Mouse (Mus musculus) gastrocnemius, adult 2 months (tissue): ENCODE measurements around the gene Zdhhc20. TPM values are rescaled to one million over a fixed set of nuclear protein-coding genes. Genes with fewer than 3 reads are reported as not detected.
"Not testable (repeated sequence)": the region's sequence is repeated elsewhere in the genome, so short reads cannot be mapped to it uniquely, and the experiment has no call there.

Source experiments
- DNase-seq: peaks from one replicate; pipeline ENCODE4 v3.0.0; 2022
- H3K27ac ChIP-seq: fragments of 200-600 bp; 2 replicates; pipeline ENCODE4 v1.8.1; 2022; ENCODE audit warnings: mild to moderate bottlenecking
- H3K4me3 ChIP-seq: fragments of 200-600 bp; 2 replicates; pipeline ENCODE4 v1.8.1; 2022; ENCODE audit warnings: mild to moderate bottlenecking, moderate library complexity
- CTCF ChIP-seq: fragments of 200-600 bp; IDR thresholded peaks from 2 replicates; pipeline ENCODE4 v1.8.1; 2022; ENCODE audit warnings: antibody characterized with exemption, mild to moderate bottlenecking, moderate library complexity
- intact Hi-C: fragments of 180-260 bp; cut with DNase I; formaldehyde crosslinking; loops from one replicate; pipeline ENCODE4 v1.15.1; 2025
- total RNA-seq, 2 experiments: library from RNA; stranded (reverse); gene quantifications; 2 replicates each; pipeline ENCODE4 v1.2.3; 2021

The Zdhhc20 gene
- total RNA-seq, 2 experiments from 2014 or later: 3.6 to 5.1 TPM

- TF ChIP-seq CTCF: no peak
- intact Hi-C loops: no loop called here
Measured at GRCm38 (mm10) chr14:57882720-57883119, 7.4 kb downstream of the Zdhhc20 start.

GRCm38 (mm10) chr14:57881793-57882192 is 8.3 kb downstream of the Zdhhc20 start:
- intact Hi-C loops: no loop called here
- Histone ChIP-seq H3K27ac (peak overlapping the region; percentile 66), H3K4me3 (peak overlapping the region; percentile 7; the same call in 1 of the 2 replicates)
- TF ChIP-seq CTCF: peak; percentile 39
- peak; percentile 88 for DNase-seq

More at GRCm38 (mm10) chr14:57882720-57883119, 7.4 kb downstream of the Zdhhc20 start:
- Histone ChIP-seq H3K4me3 (no peak overlapping the region), H3K27ac (no peak overlapping the region)
- DNase-seq: no peak

DNA sequence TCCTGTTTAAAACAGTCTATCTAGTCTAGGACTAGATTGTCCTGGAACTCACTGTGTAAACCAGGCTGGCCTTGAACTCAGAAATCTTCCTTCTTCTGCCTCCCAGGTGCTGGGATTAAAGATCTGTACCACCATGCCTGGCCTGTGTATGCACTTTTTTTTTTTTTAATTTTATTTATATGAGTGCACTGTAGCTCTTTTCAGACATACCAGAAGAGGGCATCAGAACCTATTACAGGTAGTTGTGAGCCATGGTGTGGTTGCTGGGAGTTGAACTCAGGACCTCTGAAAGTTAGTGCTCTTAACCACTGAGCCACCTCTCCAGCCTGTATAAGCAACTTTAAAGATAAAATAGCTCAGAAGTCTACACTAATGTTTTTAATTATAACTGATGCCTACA is 9.0 kb downstream of the Zdhhc20 start:
- Histone ChIP-seq H3K4me3 (no peak overlapping the region), H3K27ac (no peak overlapping the region)
- DNase-seq: no peak
- intact Hi-C loops: no loop called here
- TF ChIP-seq CTCF: no peak; the same call in 1 of the 2 replicates

DNA sequence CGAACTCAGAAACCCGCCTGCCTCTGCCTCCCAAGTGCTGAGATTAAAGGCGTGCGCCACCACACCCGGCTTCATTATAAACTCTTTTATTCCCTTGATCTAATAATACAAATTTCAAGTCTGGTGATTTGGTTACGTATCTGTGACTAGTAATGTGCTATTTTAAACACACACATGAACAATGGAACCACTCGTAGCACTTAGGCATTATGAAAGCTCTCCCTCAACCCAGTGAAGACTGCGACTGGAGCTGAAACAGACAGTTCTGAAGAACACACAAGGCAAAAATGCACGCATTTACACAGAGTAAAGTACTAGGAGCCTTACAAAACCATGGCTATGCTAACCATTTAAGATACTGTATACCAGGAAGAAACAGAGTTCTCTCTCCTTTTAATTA is 12.2 kb downstream of the Zdhhc20 start:
- H3K27ac ChIP-seq: no peak overlapping the region
- TF ChIP-seq CTCF: no peak
- no peak overlapping the region for H3K4me3 ChIP-seq
- intact Hi-C loops: no loop called here
- DNase-seq: no peak

GRCm38 (mm10) chr14:57866676-57867276 is 23.3 kb downstream of the Zdhhc20 start:
- intact Hi-C loops: no loop called here
- no peak overlapping the region for H3K4me3 ChIP-seq
- no peak for DNase-seq
- no peak overlapping the region for H3K27ac ChIP-seq
- TF ChIP-seq CTCF: no peak

DNA sequence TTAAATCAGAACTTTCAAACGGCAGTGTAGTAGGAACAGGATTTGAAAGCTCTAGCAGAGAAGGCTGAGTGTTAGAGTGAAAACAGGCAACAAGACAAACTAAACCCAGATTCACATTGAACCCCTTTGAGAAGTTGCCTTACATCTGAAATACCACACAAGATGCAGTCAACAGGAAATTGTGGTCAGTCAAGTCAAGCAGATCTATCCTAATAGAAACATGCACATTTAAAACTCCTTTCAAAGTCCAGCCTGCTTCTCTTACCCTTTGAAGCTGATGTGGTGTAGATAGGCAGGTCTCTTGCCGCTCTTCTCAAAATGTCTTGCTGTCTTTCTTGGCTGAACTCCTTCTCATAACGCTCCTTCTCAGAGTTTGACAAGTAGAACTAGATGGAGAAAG is 24.8 kb downstream of the Zdhhc20 start:
- Histone ChIP-seq H3K4me3 (no peak overlapping the region), H3K27ac (no peak overlapping the region)
- DNase-seq: no peak
- no peak for TF ChIP-seq CTCF
- intact Hi-C loops: no loop called here

DNA sequence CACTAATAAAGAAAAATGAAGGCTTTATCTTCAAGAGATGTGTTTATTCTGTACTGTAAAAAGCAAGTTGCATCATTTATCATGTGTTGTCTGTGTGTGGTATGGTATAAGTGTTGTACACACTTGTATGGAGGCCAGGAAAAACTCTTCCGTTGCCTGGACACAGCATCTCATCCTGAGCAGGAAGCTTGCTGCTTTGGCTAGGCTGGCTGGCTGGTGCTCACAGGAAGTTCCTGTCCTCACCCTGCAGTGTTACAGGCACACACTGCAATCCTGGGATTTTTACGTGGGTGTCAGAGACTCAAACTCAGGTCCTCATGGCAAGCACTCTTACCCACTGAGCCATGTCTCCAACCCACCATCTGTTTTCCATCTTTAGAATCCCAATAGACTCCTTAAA is 26.9 kb downstream of the Zdhhc20 start:
- intact Hi-C loops: no loop called here

GRCm38 (mm10) chr14:57861987-57862412 is 28.1 kb downstream of the Zdhhc20 start:
- intact Hi-C loops: no loop called here
- TF ChIP-seq CTCF: no peak

More for the DNA sequence above, 26.9 kb downstream of the Zdhhc20 start:
- Histone ChIP-seq H3K4me3 (no peak overlapping the region), H3K27ac (no peak overlapping the region)
- TF ChIP-seq CTCF: no peak
- DNase-seq: no peak

DNA sequence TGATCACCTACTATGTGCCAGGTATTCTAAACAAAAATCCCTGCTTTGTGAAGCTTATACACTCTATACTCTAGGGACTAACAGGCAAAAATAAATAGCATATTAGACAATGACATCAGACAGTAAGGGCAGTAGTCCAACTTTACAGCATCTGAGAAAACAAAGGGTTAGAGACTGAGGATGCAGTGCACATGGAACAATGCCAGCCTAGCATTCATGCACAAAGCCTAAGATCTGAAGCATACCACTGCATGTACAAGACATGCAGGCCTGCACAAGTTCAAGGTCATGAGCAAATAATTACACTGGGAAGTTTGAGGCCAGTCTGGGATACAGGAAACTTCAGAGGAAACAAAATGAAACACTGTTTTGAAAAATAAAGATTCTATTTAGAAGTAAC is 30.6 kb downstream of the Zdhhc20 start:
- TF ChIP-seq CTCF: no peak
- H3K27ac ChIP-seq: no peak overlapping the region; the same call in 1 of the 2 replicates
- intact Hi-C loops: no loop called here
- no peak overlapping the region for H3K4me3 ChIP-seq
- DNase-seq: no peak

More at GRCm38 (mm10) chr14:57861987-57862412, 28.1 kb downstream of the Zdhhc20 start:
- H3K4me3 ChIP-seq: no peak overlapping the region
- no peak overlapping the region for H3K27ac ChIP-seq
- no peak for DNase-seq

DNA sequence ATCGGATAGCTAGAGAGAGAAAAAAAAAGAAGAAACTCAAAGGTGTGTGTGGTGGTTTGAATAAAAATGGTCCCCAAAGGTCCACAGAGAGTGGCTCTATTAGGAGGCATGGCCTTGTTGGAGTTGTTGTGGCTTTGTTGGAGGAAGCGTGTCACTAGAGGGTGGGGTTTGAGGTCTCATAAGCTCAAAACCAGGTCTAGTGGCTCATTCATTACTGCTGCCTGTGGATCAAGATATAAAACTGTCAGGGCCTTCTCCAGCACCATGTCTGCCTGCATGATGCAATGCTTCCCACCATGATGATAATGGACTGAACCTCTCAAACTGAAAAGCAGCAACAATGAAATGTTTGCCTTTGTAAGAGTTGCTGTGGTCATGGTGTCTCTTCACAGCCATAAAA is 31.5 kb downstream of the Zdhhc20 start:
- intact Hi-C loops: no loop called here
- DNase-seq: no peak
- H3K4me3 ChIP-seq: no peak overlapping the region
- no peak overlapping the region for H3K27ac ChIP-seq
- no peak for TF ChIP-seq CTCF

- H3K4me3 ChIP-seq, H3K27ac ChIP-seq, DNase-seq, intact Hi-C loops: not testable (repeated sequence)
- peak; percentile 31; the same call in 1 of the 2 replicates for TF ChIP-seq CTCF
Measured at GRCm38 (mm10) chr14:57856037-57856436, 34.0 kb downstream of the Zdhhc20 start.

GRCm38 (mm10) chr14:57852961-57853360 is 37.1 kb downstream of the Zdhhc20 start:
- Histone ChIP-seq H3K27ac (no peak overlapping the region), H3K4me3 (no peak overlapping the region)
- DNase-seq: no peak
- intact Hi-C loops: no loop called here
- no peak for TF ChIP-seq CTCF

DNA sequence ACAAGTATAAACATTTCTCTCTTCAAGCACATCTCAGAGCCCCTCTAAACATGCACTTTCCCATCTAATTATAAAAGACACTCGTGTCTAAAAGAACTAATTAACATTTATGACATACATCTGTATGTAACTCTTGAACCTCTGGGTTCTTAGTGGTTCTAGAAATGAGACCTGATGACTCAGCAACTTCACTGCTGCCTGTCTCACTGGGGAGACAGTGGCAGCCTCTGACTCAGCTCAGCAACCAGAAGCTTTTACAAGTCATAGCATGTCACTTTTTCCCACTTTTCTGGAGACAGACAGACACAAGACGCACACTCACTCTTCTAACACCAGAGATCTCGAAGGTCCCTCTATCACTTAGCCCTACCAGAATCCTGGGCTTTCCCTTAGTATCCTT is 39.7 kb downstream of the Zdhhc20 start:
- DNase-seq: no peak
- TF ChIP-seq CTCF: no peak
- Histone ChIP-seq H3K27ac (no peak overlapping the region), H3K4me3 (no peak overlapping the region)
- intact Hi-C loops: no loop called here

GRCm38 (mm10) chr14:57848646-57849045 is 41.4 kb downstream of the Zdhhc20 start:
- no peak overlapping the region for H3K27ac ChIP-seq
- intact Hi-C loops: no loop called here
- H3K4me3 ChIP-seq: no peak overlapping the region
- DNase-seq: no peak
- TF ChIP-seq CTCF: no peak

DNA sequence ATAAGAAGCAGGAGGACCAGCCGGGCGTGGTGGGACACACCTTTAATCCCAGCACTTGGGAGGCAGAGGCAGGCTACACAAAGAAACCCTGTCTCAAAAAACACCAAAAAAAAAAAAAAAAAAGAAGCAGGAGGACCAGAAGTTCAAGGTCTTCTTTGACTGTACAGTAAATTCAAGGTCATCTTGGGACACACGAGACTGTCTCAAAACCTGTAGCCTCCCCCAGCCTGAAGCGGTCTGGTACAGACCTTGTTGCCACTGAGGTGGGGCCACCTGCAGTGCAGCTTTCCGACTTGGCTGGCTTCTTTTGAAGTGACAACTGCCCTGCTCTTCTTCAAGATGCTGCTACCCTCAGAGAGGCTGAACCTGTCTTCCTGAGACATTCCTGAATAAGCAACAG is 42.0 kb downstream of the Zdhhc20 start:
- H3K4me3 ChIP-seq, H3K27ac ChIP-seq, DNase-seq, intact Hi-C loops: not testable (repeated sequence)
